Mouse (Mus musculus) erythroblast, embryonic 14.5 days (primary cell): ENCODE data around the gene Piwil1. TPM values are rescaled to one million over a fixed set of nuclear protein-coding genes. Genes with fewer than 3 reads are reported as not detected.

Source experiments
- H3K27me3 ChIP-seq: 2 replicates; pipeline ENCODE4 v1.6.1; 2012; ENCODE audit warnings: inconsistent platforms; ENCODE audit not compliant: control insufficient read depth
- H3K36me3 ChIP-seq: 2 replicates; pipeline ENCODE4 v1.6.1; 2012; ENCODE audit warnings: mild to moderate bottlenecking, inconsistent platforms; ENCODE audit not compliant: control insufficient read depth
- H3K4me1 ChIP-seq: 2 replicates; pipeline ENCODE4 v1.6.1; 2012; ENCODE audit warnings: inconsistent platforms; ENCODE audit not compliant: control insufficient read depth
- H3K4me3 ChIP-seq: replicated peaks from 2 replicates; pipeline ENCODE3; 2012; ENCODE audit warnings: moderate library complexity, mild to moderate bottlenecking, inconsistent platforms
- H3K9me3 ChIP-seq: 2 replicates; pipeline ENCODE4 v1.6.1; 2012; ENCODE audit warnings: low read length, inconsistent platforms, mixed read lengths; ENCODE audit not compliant: control insufficient read depth
- GATA1 ChIP-seq: IDR thresholded peaks from 2 replicates; pipeline ENCODE4 v1.6.1; 2012; ENCODE audit warnings: low read length, inconsistent platforms, mixed read lengths
- TAL1 ChIP-seq: IDR thresholded peaks from 3 replicates; pipeline ENCODE4 v1.6.1; 2012; ENCODE audit warnings: low read length, inconsistent platforms, mixed read lengths
- polyA plus RNA-seq: library from polyadenylated mRNA; stranded (reverse); fragments of >175 nt; gene quantifications from 2 replicates; pipeline ENCODE4 v1.2.3, GENCODE M21; 2012

Gene Piwil1
- polyA plus RNA-seq, 1 experiment: not detected

GRCm38 (mm10) chr5:128769026-128769631 lies 66.8 kb downstream of the Piwil1 start:
- Histone ChIP-seq H3K36me3 (no peaks in the 10 kb centered on the region), H3K27me3 (no peaks in the 10 kb centered on the region), H3K4me3 (no peak overlapping the region), H3K9me3 (peaks cover 26% of the 10 kb centered on the region), H3K4me1 (no peaks in the 10 kb centered on the region)
- TF ChIP-seq GATA1: no peak
- no peak for TF ChIP-seq TAL1

GRCm38 (mm10) chr5:128776386-128776785 lies 74.1 kb downstream of the Piwil1 start:
- Histone ChIP-seq H3K9me3 (peaks cover 68% of the 10 kb centered on the region), H3K36me3 (no peaks in the 10 kb centered on the region), H3K27me3 (no peaks in the 10 kb centered on the region), H3K4me1 (no peaks in the 10 kb centered on the region), H3K4me3 (no peak overlapping the region)
- TF ChIP-seq GATA1 (no peak), TAL1 (no peak)

GRCm38 (mm10) chr5:128781621-128782020 lies 79.3 kb downstream of the Piwil1 start:
- TF ChIP-seq TAL1: no peak
- no peak for TF ChIP-seq GATA1
- peaks cover 75% of the 10 kb centered on the region for H3K9me3 ChIP-seq

GRCm38 (mm10) chr5:128800592-128800991 lies 98.3 kb downstream of the Piwil1 start:
- Histone ChIP-seq H3K4me3 (no peak overlapping the region), H3K4me1 (no peaks in the 10 kb centered on the region), H3K27me3 (no peaks in the 10 kb centered on the region), H3K9me3 (peaks cover 70% of the 10 kb centered on the region), H3K36me3 (no peaks in the 10 kb centered on the region)
- TF ChIP-seq TAL1: no peak
- TF ChIP-seq GATA1: no peak

More at GRCm38 (mm10) chr5:128781621-128782020, 79.3 kb downstream of the Piwil1 start:
- Histone ChIP-seq H3K36me3 (no peaks in the 10 kb centered on the region), H3K27me3 (no peaks in the 10 kb centered on the region), H3K4me1 (no peaks in the 10 kb centered on the region), H3K4me3 (no peak overlapping the region)

Other genes starting within 250 kb of the Piwil1 start
- gene Fzd10, start 101.7 kb upstream of the Piwil1 start, polyA plus RNA-seq: not detected in 2 replicates